Mouse (Mus musculus): ENCODE data around the gene Foxc2. TPM values are rescaled to one million over a fixed set of nuclear protein-coding genes. Genes with fewer than 3 reads are reported as not detected.

Gene Foxc2
- total RNA-seq, 2 experiments from 2014 or later: 8.7 to 8.9 TPM

- DNase-seq: no peak
These were observed 32.7 kb downstream of the Foxc2 start for GRCm38 (mm10) chr8:121148573-121149083.

- DNase-seq: peak; percentile 74
These were observed 36.4 kb downstream of the Foxc2 start for GRCm38 (mm10) chr8:121152394-121152793.

- DNase-seq: no peak
These were observed 41.1 kb downstream of the Foxc2 start for GRCm38 (mm10) chr8:121156990-121157491.

GRCm38 (mm10) chr8:121158812-121159211 is 42.8 kb downstream of the Foxc2 start:
- no peak for DNase-seq

- no peak for DNase-seq
These were observed 45.5 kb downstream of the Foxc2 start for GRCm38 (mm10) chr8:121161437-121161836.

GRCm38 (mm10) chr8:121162413-121162812 is 46.4 kb downstream of the Foxc2 start:
- DNase-seq: no peak

- DNase-seq: peak; percentile 43
These were observed 47.1 kb downstream of the Foxc2 start for GRCm38 (mm10) chr8:121162906-121163695.

GRCm38 (mm10) chr8:121164017-121164469 is 48.1 kb downstream of the Foxc2 start:
- DNase-seq: peak; percentile 76

- DNase-seq: no peak
These were observed 52.1 kb downstream of the Foxc2 start for GRCm38 (mm10) chr8:121168033-121168432.

Small RNAs within 50 kb of the gene (microRNA-seq; reads per million reads assigned to microRNA genes)
- 0 reads per million in 2 experiments for gene Gm27530

Other genes with a start within 250 kb of the Foxc2 start
- under 1 TPM; 0.43 to 0.50 TPM for gene Foxf1, start 31.8 kb upstream of the Foxc2 start, total RNA-seq (2021)
- gene Mthfsd, start 7.8 kb upstream of the Foxc2 start, total RNA-seq (2021): 10 to 100 TPM; 14.5 to 15.3 TPM
- under 1 TPM; 0.56 to 0.60 TPM for gene Foxl1, start 11.8 kb downstream of the Foxc2 start, total RNA-seq (2021)

Data from heart, postnatal 4 days (tissue).